Mouse (Mus musculus): ENCODE measurements around the gene Nop9.
"Not testable (repeated sequence)": the region's sequence is repeated elsewhere in the genome, so short reads cannot be mapped to it uniquely, and the experiment has no call there.

DNA sequence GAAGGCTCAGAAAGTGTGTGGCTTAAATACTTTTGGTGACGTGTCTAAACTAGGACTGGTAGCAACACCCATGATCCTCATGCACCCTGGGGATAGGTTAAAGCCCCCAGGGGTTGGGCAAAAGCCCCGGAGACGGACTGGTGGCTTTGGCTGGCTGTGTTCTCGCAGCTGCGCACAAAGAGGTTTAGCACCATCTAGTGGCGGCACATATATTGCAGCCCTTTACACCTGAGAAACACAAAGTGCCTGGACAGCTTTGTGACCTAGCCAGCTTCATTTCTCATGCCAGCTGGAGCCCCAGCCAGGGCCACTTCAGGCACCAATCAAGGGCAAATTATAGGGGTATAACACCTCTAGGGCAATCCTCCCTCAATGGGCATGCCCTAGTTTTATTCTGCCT lies 14.7 kb downstream of the Nop9 start:
- TF ChIP-seq GATA1, TAL1 (IDR thresholded peaks at IDR 0.05; ENCODE audit: low read length): not testable (repeated sequence)
